9 mouse cellular contexts compared by ENCODE assay signal in genomic region chr9:50709108-50709507, GRCm38 (mm10). TPM values are rescaled to one million over a fixed set of nuclear protein-coding genes. Genes with fewer than 3 reads are reported as not detected.
A peak's percentile ranks its signal among the peaks of the same experiment; 100 is the strongest.
DNase-seq lines count a peak whose midpoint lies in the region; ATAC-seq and TF ChIP-seq lines count a peak whose summit lies in the region.
"Had no signal": no experiment of that assay in that cellular context is flagged by ENCODE, and none has a peak within 500 bp of the region (broad histone marks: within the 10 kb centered on the region; RNA-seq: fewer than 3 reads in every experiment).

No protein-coding gene starts in this region.

- TF ChIP-seq CTCF in left cerebral cortex, adult 2 months (IDR thresholded peaks at IDR 0.05) = peak; percentile 75
- TF ChIP-seq CTCF in lung, embryonic 14.5 days (IDR thresholded peaks at IDR 0.05; ENCODE audit: low read depth) = peak; percentile 65

- no peak overlapping the region for H3K9ac ChIP-seq in lung, embryonic 14.5 days
- H3K9ac ChIP-seq: liver, embryonic 15.5 days had no signal

- peaks cover 3% of the 10 kb centered on the region; the same call in 1 of the 2 replicates for H3K36me3 ChIP-seq in lung, embryonic 14.5 days (ENCODE audit: insufficient read depth)
- H3K36me3 ChIP-seq: liver, embryonic 15.5 days had no signal

- intact Hi-C loops in left cerebral cortex, adult 2 months (cut with DNase I) = loop anchor here (2.0 kb wide), 2 partner anchors 26 to 60 kb away; partner anchors contain the start of gene Fdxacb1

- WGBS in lung, embryonic 14.5 days = 20% methylated on average over 2 of the region's 2 CpGs

- H3K4me2 ChIP-seq in lung, embryonic 14.5 days = no peak overlapping the region
- H3K4me2 ChIP-seq: liver, embryonic 15.5 days had no signal

- no peak overlapping the region for H3K4me3 ChIP-seq in left cerebral cortex, adult 2 months
- H3K4me3 ChIP-seq in lung, embryonic 14.5 days (ENCODE audit: low read depth, low read length) = no peak overlapping the region
- H3K4me3 ChIP-seq: liver, embryonic 15.5 days had no signal

- ATAC-seq in lung, embryonic 14.5 days (ENCODE audit: insufficient read depth) = no peak
- ATAC-seq in inflammation-experienced regulatory T-cells, adult 6 months = no peak

- DNase-seq in cerebellum, postnatal 25 days = peak; percentile 55 to 77
- DNase-seq in cerebellum, adult 9-10 months = no peak
- no peak for DNase-seq in left cerebral cortex, adult 2 months (ENCODE audit: extremely low spot score in 1 of 2, low spot score in 2 of 2)
- no peak for DNase-seq in left cerebral cortex, adult 9 months (ENCODE audit: low spot score in 2 of 2)
- peak; percentile 69 for DNase-seq in NIH3T3 (ENCODE audit: low read depth)
- DNase-seq in lung, embryonic 14.5 days = peak; percentile 73
- DNase-seq in heart, adult 9 months (ENCODE audit: low spot score in 2 of 2) = no peak

- H3K4me1 ChIP-seq in lung, embryonic 14.5 days (ENCODE audit: insufficient read depth) = no peaks in the 10 kb centered on the region
- H3K4me1 ChIP-seq: liver, embryonic 15.5 days had no signal

- no peak overlapping the region for H3K27ac ChIP-seq in left cerebral cortex, adult 2 months
- no peak overlapping the region for H3K27ac ChIP-seq in lung, embryonic 14.5 days (ENCODE audit: low read depth)
- H3K27ac ChIP-seq: liver, embryonic 15.5 days had no signal

- no peaks in the 10 kb centered on the region for H3K9me3 ChIP-seq in lung, embryonic 14.5 days (ENCODE audit: low read depth, low read length)
- H3K9me3 ChIP-seq: liver, embryonic 15.5 days had no signal

- H3K27me3 ChIP-seq in lung, embryonic 14.5 days (ENCODE audit: insufficient read depth, low read length) = no peaks in the 10 kb centered on the region
- H3K27me3 ChIP-seq: liver, embryonic 15.5 days had no signal

RNA-seq across cellular contexts. Expression of gene Dixdc1, which starts 30.2 kb away (rescaled TPM):
- 10 to 100 TPM; 79.4 to 80.7 TPM for total RNA-seq in left cerebral cortex, adult 2 months (2021)
- polyA plus RNA-seq in lung, embryonic 14.5 days (2014; fragmentation: Nextera tagmentation; extraction: Ambion mirVana) = 11.6 and 12.1 TPM in 2 replicates
- polyA plus RNA-seq in inflammation-experienced regulatory T-cells, adult 6 months (2017; shearing (Covaris generic)) = 1 to 10 TPM in 2 of 3 experiments, not detected in 1; 1.4 to 1.9 TPM

RNA-seq across cellular contexts. Expression of gene 2310030G06Rik, which starts 37.2 kb away (rescaled TPM):
- total RNA-seq in left cerebral cortex, adult 2 months (2021) = 1 to 10 TPM; 2.8 to 3.2 TPM
- polyA plus RNA-seq in lung, embryonic 14.5 days (2014; fragmentation: Nextera tagmentation; extraction: Ambion mirVana) = 9.7 and 10.0 TPM in 2 replicates
- polyA plus RNA-seq in inflammation-experienced regulatory T-cells, adult 6 months (2017; shearing (Covaris generic)) = not detected

RNA-seq across cellular contexts. Expression of gene Cryab, which starts 42.0 kb away (rescaled TPM):
- total RNA-seq in left cerebral cortex, adult 2 months (2021) = 100 to 1,000 TPM; 118 to 125 TPM
- 41.1 and 64.3 TPM in 2 replicates for polyA plus RNA-seq in lung, embryonic 14.5 days (2014; fragmentation: Nextera tagmentation; extraction: Ambion mirVana)
- polyA plus RNA-seq in inflammation-experienced regulatory T-cells, adult 6 months (2017; shearing (Covaris generic)) = 1 to 10 TPM in 2 of 3 experiments, not detected in 1; 1.7 to 1.9 TPM

RNA-seq across cellular contexts. Expression of gene Hspb2, which starts 43.0 kb away (rescaled TPM):
- total RNA-seq in left cerebral cortex, adult 2 months (2021) = 1 to 10 TPM; 1.4 to 1.5 TPM
- polyA plus RNA-seq in lung, embryonic 14.5 days (2014; fragmentation: Nextera tagmentation; extraction: Ambion mirVana) = 3.4 and 6.0 TPM in 2 replicates
- not detected for polyA plus RNA-seq in inflammation-experienced regulatory T-cells, adult 6 months (2017; shearing (Covaris generic))

RNA-seq across cellular contexts. Expression of gene Dlat, which starts 49.5 kb away (rescaled TPM):
- total RNA-seq in left cerebral cortex, adult 2 months (2021) = 100 to 1,000 TPM; 110 to 119 TPM
- 53.7 and 55.3 TPM in 2 replicates for polyA plus RNA-seq in lung, embryonic 14.5 days (2014; fragmentation: Nextera tagmentation; extraction: Ambion mirVana)
- polyA plus RNA-seq in inflammation-experienced regulatory T-cells, adult 6 months (2017; shearing (Covaris generic)) = 10 to 100 TPM; 11.5 to 20.4 (median 18.7) TPM

Comparison
In these comparisons a context has a peak if more than half of its experiments do, and no peak if none do; other contexts are left out.
1. DNase-seq: peak in cerebellum, postnatal 25 days (2 of 2), NIH3T3 (single experiment) and lung, embryonic 14.5 days (single experiment); none in cerebellum, adult 9-10 months (single experiment), left cerebral cortex, adult 2 months (0 of 2), left cerebral cortex, adult 9 months (0 of 2) and heart, adult 9 months (0 of 2).
2. RNA of gene 2310030G06Rik, which starts 37.2 kb away (polyA plus RNA-seq): 9.7 to 10.0 TPM in lung, embryonic 14.5 days; not detected in inflammation-experienced regulatory T-cells, adult 6 months; every median in the first group is over 10 times any median in the second.
3. RNA of gene Cryab, which starts 42.0 kb away (polyA plus RNA-seq): 41.1 to 64.3 TPM in lung, embryonic 14.5 days; 1.7 to 1.9 TPM in inflammation-experienced regulatory T-cells, adult 6 months; every median in the first group is over 10 times any median in the second.